Mouse (Mus musculus) spleen, postnatal 4 days (tissue): Measurements from ENCODE around the gene Tmem135.

Experiments
- DNase-seq, 2 experiments: peaks; one replicate each; pipeline ENCODE4 v3.0.0; 2022; ENCODE audit warnings: low spot score in 2 of 2

Gene Tmem135

GRCm38 (mm10) chr7:89388981-89389380, 15.0 kb downstream of the Tmem135 start:
- DNase-seq, result no peak

- no peak for DNase-seq
Observed at GRCm38 (mm10) chr7:89382892-89383291, 21.1 kb downstream of the Tmem135 start.

DNA sequence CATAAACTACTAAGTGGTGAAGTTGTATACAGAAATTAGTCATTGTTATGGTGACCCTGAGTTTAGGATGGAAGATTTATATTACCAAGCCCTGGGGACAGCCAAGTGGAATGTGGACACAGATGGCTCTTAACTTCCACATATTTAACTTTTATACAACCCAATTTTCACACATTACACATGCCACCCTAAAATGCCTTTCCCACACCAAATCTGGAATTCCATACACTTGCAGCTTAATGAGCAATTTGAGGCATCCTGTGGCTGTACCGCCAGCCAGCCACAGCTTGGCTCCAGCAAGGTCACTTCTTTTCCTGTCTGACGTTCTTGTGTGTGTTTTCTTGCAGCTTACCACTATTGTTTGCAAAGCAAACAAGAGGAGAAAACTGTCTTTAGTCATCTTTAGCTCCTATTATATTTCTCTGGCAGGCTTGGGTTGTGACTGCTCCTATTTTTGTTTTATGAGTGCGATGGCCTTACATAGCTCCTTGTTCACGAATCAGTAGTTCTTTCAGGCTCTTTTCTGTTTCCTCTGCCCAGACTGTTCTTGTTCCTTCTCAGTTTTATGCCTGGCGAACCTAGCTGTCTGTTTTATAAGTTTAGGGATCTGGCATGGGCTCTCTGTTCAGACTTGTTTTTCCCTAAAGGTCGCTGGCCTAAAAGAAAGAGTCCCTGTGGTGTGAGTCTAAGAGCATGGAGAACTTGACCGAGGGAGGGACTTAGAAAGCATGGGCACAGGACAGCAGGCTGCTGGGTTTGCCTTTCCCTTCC, 22.9 kb downstream of the Tmem135 start:
- DNase-seq, result no peak

DNA sequence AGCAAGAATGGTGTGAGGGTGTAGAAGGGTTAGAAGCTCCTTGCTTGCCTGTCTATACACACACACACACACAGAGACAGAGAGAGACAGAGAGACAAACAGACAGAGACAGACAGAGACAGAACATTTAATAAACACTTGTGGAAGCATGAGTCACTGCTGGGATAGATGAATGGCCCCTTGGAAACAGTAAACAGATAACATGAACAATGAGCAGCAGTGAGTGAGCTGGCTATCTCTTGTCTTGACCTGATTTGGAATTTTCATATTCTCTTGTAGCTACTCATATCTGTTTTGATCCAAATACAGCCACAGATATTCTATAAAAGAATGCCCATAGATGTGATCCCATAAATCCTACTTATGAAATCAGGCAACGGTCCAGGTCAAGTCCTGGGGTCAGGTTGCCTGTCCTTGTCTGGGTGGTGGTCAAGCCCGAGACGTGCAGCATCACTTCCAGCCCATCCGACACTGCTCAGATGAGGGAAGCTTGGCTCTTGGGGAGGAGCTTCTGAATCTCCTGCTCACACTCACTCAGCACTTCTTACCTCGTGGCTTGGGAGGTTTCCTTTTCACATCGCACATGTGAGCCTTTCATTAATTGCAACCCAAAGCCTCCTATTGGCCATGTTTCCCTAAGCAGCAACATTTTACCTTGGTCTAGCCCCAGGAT, 32.3 kb downstream of the Tmem135 start:
- no peak for DNase-seq

- DNase-seq, result peak; percentile 24 to 56
Observed at GRCm38 (mm10) chr7:89370917-89371316, 33.1 kb downstream of the Tmem135 start.

- no peak for DNase-seq
Observed at GRCm38 (mm10) chr7:89370086-89370485, 33.9 kb downstream of the Tmem135 start.

GRCm38 (mm10) chr7:89367643-89368042, 36.4 kb downstream of the Tmem135 start:
- DNase-seq, result peak in 1 of 2 experiments; percentile 31

- DNase-seq, result peak in 1 of 2 experiments; percentile 18
Observed at GRCm38 (mm10) chr7:89365135-89365880, 38.7 kb downstream of the Tmem135 start.

GRCm38 (mm10) chr7:89363975-89364374, 40.0 kb downstream of the Tmem135 start:
- peak in 1 of 2 experiments; percentile 35 for DNase-seq

DNA sequence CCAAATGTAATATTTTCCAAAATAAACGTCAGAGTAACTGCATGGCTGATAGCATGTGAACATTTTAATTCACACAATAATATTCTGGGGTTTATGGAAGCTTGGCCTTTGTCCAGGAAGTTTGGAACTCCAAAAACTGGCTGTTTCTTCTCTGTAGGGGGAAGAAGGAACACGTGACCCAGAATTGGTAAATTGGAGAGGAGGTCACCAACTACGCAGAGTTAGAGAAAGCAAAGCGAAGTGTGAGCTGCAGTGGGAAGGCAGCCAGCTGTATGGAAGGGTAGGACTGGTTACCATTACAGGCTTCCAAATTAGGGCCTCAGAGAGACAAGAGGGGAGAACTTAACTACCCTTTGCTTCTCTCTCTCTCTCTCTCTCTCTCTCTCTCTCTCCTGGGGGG, 47.7 kb downstream of the Tmem135 start:
- DNase-seq, result no peak

GRCm38 (mm10) chr7:89355519-89356255, 48.3 kb downstream of the Tmem135 start:
- peak in 1 of 2 experiments; percentile 13 for DNase-seq

DNA sequence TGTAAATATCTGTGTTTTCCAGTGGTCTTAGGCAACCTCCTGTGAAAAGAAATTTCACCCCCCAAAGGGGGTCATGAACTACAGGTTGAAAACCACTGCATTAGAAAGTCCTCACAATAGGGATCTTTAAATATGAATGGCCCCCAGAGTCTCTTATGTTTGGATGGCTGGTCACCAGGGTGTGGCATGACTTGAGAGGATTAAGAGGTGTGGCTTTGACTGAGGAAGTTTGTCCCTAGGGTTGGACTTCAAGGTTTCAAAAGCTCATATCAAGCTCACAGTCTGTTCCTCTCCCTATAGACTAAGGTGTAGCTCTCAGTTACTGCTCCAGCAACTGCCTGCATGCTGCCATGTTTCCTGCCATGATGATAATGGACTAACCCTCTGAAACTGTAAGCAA, 62.0 kb downstream of the Tmem135 start:
- no peak for DNase-seq

- no peak for DNase-seq
Observed at GRCm38 (mm10) chr7:89339808-89340207, 64.2 kb downstream of the Tmem135 start.

DNA sequence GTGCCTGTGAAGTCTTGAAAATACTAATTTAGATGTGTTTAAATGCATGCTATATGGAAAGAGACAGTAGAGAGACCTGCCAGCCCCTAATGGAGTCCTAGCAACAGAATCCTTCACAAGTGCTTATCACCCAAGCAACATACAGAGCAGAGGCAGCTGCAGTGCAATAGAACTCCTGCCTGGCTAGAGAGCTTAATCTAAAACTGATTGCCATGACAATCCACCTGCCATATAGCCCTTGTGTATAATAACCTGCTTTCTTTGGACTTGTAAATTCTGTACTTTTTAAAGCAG, 64.9 kb downstream of the Tmem135 start:
- no peak for DNase-seq

DNA sequence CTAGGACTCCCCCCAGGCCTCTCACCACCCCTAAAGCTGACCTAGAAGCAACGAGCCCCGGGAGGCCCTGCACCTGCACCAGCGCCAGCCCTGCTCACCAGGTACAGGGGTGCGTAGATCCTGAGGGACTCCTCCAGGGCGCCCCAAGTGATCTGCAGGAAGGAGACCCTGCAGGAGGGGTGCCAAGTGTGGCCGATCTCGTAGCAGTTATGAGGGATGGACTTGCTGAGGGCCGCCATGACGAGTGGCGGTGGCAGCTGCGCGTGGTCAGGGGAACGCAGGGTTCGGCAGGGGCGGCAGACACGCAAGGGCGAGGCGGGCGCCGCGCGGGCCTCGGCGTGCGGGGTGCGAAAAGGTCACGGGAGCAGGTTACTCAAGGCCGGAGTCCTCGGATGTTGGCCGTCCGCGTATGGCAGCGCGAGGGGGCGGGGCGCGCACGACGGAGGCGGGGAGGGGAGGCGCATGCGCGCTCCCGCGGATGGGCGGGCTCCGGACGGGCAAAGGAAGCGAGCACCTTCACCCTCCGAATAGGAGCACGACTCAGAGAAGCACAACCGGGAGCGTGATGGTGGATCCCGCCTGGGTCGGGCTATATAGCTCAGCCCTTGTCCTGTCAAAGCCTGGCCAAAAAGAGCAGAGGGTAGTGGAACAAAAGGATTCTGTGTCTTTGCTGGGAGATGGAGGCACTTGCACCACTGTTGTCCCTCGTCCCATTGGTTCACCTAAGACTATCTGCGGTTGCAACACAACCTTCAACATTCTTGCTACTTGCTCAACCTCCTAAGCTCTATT, 65.5 kb downstream of the Tmem135 start:
- DNase-seq, result peak; percentile 89 to 96

DNA sequence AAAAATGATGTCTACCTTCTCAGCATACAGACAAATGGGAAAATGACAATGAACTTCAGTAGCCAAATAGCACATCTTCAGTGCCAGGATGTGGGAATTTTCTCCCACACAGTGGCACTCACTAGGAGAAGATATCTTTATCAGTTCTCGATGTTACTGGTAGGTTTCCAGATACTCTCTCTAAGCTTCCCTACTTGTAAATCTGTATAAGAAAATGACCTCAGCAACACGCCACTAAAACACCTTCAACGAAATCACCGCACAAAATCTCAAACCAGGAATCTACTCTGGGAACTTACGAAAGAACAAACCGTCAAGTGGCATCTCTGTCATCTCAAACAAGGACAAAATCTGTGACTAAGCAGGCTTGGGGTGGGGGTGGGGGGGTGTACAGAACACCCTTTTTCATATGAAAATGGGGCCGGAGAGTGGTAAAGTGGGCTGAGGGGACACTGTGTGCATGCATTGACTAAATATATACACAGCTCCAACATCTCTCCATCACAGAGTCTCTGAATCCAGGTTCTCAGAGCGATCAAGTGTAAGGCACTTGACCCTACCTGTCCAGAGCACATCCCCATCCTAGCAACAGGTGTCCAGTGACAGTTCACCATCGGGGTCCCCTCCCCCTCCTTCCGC, 66.2 kb downstream of the Tmem135 start:
- no peak for DNase-seq

- DNase-seq, result no peak
Observed at GRCm38 (mm10) chr7:89336434-89336833, 67.6 kb downstream of the Tmem135 start.

DNA sequence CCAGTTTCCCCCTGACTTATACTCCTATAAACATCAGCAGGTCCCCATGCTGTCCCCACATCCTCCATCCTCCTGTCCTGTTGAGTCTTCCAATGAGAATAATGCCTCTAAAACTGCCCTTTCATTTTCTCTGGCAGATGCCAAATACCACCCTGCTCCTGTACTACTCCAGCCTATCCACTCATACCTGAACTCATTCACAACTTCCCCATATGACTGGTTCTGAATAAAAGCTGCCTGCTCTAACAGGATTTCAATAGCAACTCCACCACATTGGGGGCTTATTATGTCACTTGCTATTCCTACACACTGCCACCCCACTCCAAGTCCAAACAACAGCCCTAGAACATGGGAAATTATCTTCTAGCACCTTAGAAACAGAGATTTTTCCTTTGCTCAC, 68.7 kb downstream of the Tmem135 start:
- no peak for DNase-seq

- no peak for DNase-seq
Observed at GRCm38 (mm10) chr7:89329896-89330295, 74.1 kb downstream of the Tmem135 start.

DNA sequence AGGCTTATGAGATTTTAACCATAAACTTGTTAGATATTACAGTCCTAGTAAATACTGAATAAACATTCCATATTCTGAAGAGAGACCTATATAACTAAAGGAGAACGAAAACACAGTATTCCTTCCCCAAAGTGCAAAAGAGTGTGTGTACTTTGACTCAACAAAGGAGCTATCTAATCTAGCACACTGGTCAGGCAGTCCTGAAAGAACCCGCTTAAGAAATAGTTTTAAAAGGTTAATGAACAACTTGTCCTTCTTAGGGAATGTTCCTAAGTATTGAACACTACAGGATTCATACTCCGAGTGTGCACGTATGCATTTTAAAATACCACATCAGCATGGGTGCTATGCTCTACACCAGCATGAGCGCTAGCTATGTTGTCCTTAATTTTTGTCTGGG, 76.3 kb downstream of the Tmem135 start:
- DNase-seq, result no peak

DNA sequence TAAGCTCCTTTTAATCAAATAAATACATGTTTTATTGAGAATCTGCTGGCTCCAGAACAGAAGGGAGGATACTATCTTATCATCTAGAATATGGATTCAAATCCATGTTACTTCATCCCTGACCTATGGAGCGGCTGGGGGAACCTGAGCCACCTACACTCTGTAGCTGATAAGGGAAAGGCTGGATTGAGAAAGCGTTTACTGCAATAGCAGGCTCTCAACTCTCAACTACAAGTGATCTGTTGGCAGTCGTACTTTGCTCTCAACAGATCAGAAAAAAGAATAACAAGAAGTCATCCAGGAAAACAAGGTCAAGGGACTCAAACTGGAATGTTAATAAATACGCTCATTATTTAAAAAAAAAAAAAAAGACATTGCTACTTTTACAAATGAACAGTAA, 77.3 kb downstream of the Tmem135 start:
- DNase-seq, result no peak
